Mouse (Mus musculus): Measurements from ENCODE around the gene Insl6. TPM values are rescaled to one million over a fixed set of nuclear protein-coding genes. Genes with fewer than 3 reads are reported as not detected.
A peak's percentile ranks its signal among the peaks of the same experiment; 100 is the strongest.

Insl6 gene
- polyA plus RNA-seq, 1 experiment from 2014 or later: 7.9 TPM

DNA sequence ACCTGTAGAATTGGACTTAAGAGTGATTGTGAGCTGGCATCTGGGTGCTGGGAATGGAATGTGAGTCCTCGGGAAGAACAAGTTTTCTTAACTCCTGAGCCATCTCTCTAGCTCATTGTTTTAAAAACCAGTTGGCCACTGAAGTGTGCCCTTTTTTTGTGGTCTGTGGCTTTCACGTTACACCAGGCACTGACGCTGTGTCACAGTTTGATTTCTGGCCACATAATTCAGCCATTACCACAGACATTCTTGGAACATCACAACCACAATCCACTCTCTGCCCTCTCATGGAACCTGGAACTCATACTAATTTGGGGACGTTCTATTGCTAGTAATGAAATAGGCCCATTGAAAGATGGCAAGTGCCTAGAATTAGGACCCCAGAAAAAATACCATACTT is 15.9 kb upstream of the Insl6 start:
- DNase-seq (ENCODE audit: low spot score) (no peak), ATAC-seq (replicated peaks; ENCODE audit: low FRiP score, low TSS enrichment, low read depth) (no peak)
- Histone ChIP-seq H3K9me3 (ENCODE audit: control insufficient read depth, low read length) (no peaks in the 10 kb centered on the region), H3K4me1 (replicated peaks; ENCODE audit: control insufficient read depth, insufficient read depth, low read length) (no peaks in the 10 kb centered on the region), H3K4me2 (ENCODE audit: low read length) (no peak overlapping the region), H3K27ac (ENCODE audit: low read depth) (no peak overlapping the region), H3K9ac (ENCODE audit: low read length) (no peak overlapping the region), H3K36me3 (ENCODE audit: control insufficient read depth, insufficient read depth, low read length) (no peaks in the 10 kb centered on the region), H3K4me3 (ENCODE audit: low read depth, low read length) (no peak overlapping the region), H3K27me3 (replicated peaks; ENCODE audit: control insufficient read depth, insufficient read depth, low read length) (no peaks in the 10 kb centered on the region)
- 85% methylated on average over 4 of the region's 4 CpGs for WGBS

DNA sequence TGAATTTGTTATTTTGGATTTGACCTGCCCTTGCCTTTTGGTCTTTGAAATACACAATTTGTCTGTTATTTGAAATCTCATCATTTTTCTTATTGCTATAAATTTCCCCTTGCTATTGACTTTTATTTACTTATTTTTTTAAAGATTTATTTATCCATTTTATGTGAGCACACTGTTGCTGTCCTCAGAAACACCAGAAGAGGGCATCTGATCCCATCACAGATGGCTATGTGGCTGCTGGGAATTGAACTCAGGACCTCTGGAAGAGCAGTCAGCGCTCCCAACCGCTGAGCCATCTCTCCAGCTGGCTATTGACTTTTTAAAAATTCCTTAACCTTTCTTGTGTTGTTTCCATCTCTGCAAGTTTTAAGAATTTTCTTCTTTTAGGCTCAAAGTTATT is 11.5 kb upstream of the Insl6 start:
- ATAC-seq (replicated peaks; ENCODE audit: low FRiP score, low TSS enrichment, low read depth): no peak
- no peaks in the 10 kb centered on the region for H3K27me3 ChIP-seq (replicated peaks; ENCODE audit: control insufficient read depth, insufficient read depth, low read length)
- no peak overlapping the region for H3K4me3 ChIP-seq (ENCODE audit: low read depth, low read length)
- no peaks in the 10 kb centered on the region for H3K9me3 ChIP-seq (ENCODE audit: control insufficient read depth, low read length)
- H3K4me2 ChIP-seq (ENCODE audit: low read length): no peak overlapping the region
- H3K27ac ChIP-seq (ENCODE audit: low read depth): no peak overlapping the region
- no peaks in the 10 kb centered on the region for H3K36me3 ChIP-seq (ENCODE audit: control insufficient read depth, insufficient read depth, low read length)
- H3K4me1 ChIP-seq (replicated peaks; ENCODE audit: control insufficient read depth, insufficient read depth, low read length): no peaks in the 10 kb centered on the region; the same call in 1 of the 2 replicates
- 90% methylated on average over 2 of the region's 2 CpGs for WGBS
- DNase-seq (ENCODE audit: low spot score): no peak
- no peak overlapping the region for H3K9ac ChIP-seq (ENCODE audit: low read length)

DNA sequence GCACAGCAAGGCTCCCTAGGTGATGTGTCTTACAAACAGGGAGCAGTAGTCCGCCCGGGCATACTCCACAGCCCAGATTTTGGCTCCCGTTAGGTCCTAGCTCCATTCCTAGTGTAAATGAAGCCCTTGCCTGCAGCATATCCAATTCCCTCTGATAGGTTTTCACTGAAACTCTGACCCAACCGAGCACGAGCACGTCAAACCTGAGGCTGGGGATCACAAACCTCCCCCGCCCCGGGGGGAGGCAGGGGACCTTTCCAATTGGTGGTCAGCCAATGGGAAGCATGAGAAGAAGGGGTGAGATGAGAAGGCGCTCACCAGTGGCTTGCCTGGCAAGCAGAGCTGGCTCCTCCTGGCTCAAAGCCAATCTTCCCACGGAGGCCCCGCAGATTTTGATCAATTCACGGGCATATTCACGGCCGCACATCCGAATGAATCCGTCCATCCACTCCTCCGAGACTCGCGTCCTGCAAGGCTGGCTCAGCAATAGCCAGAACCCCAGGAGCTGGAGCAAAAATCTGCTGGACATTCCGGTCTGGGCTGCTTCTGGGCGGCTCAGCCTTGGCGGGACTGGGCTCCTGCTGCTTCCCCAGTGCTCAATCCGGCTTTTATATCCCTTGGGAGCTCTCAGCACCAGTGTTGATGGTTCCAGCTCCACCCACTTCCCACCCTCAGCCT is 9.1 kb upstream of the Insl6 start, which contains the start of gene Rln1:
TSS of gene Rln1 (minus strand) at position 603 of the 678 bp plus-strand sequence.
- no peaks in the 10 kb centered on the region for H3K9me3 ChIP-seq (ENCODE audit: control insufficient read depth, low read length)
- 3% methylated on average over 23 of the region's 23 CpGs for WGBS
- no peak within 1 kb of the TSS for H3K27ac ChIP-seq (ENCODE audit: low read depth)
- DNase-seq (ENCODE audit: low spot score) (peak; percentile 80), ATAC-seq (replicated peaks; ENCODE audit: low FRiP score, low TSS enrichment, low read depth) (no peak)
- no peaks in the 10 kb centered on the region for H3K36me3 ChIP-seq (ENCODE audit: control insufficient read depth, insufficient read depth, low read length)
- peak within 1 kb of the TSS; percentile 58 for H3K9ac ChIP-seq (ENCODE audit: low read length)
- H3K4me1 ChIP-seq (replicated peaks; ENCODE audit: control insufficient read depth, insufficient read depth, low read length): no peaks in the 10 kb centered on the region; the same call in 1 of the 2 replicates
- H3K27me3 ChIP-seq (replicated peaks; ENCODE audit: control insufficient read depth, insufficient read depth, low read length): no peaks in the 10 kb centered on the region
- peak within 1 kb of the TSS; percentile 37 for H3K4me3 ChIP-seq (ENCODE audit: low read depth, low read length)
- peak within 1 kb of the TSS; percentile 77 for H3K4me2 ChIP-seq (ENCODE audit: low read length)

DNA sequence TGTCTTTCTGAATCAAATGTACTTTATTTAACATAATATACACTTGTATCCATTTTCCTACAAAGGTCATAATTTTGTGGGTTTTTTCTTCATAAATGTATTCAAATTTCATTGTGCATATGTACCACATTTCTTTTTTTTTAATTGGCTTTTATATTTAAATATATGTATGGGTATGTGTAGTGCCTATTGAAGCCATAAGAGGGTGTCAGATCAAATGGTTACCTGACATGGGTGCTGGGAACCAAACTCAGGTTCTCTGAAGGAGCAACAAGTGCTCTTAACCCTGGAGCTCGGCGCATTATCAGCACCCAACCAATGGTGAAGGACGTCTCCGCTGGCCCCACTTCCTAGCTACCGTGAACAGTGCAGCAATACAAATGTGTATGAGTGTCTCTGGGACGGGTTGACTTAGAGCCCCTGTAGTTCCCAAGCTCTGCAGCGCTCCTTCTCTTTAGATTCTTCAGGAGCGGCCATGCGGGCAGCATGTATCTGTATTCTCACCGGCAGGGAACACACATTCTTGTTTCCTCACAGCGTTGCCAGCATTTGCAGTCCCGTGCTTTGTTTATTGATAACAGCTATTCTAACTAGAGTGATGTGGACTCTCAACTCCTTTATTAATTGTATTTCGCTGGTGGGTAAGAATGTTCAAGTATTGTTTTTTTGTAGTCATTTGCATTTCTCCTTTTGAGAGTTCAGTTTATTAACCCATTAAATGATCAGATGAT is 1.8 kb upstream of the Insl6 start:
- Histone ChIP-seq H3K27me3 (replicated peaks; ENCODE audit: control insufficient read depth, insufficient read depth, low read length) (no peaks in the 10 kb centered on the region), H3K9me3 (ENCODE audit: control insufficient read depth, low read length) (no peaks in the 10 kb centered on the region), H3K4me2 (ENCODE audit: low read length) (no peak overlapping the region), H3K36me3 (ENCODE audit: control insufficient read depth, insufficient read depth, low read length) (no peaks in the 10 kb centered on the region), H3K27ac (ENCODE audit: low read depth) (no peak overlapping the region), H3K4me3 (ENCODE audit: low read depth, low read length) (no peak overlapping the region), H3K9ac (ENCODE audit: low read length) (no peak overlapping the region), H3K4me1 (replicated peaks; ENCODE audit: control insufficient read depth, insufficient read depth, low read length) (peaks cover 5% of the 10 kb centered on the region; the same call in 1 of the 2 replicates)
- DNase-seq (ENCODE audit: low spot score): no peak
- WGBS: 87% methylated on average over 13 of the region's 13 CpGs
- ATAC-seq (replicated peaks; ENCODE audit: low FRiP score, low TSS enrichment, low read depth): no peak

DNA sequence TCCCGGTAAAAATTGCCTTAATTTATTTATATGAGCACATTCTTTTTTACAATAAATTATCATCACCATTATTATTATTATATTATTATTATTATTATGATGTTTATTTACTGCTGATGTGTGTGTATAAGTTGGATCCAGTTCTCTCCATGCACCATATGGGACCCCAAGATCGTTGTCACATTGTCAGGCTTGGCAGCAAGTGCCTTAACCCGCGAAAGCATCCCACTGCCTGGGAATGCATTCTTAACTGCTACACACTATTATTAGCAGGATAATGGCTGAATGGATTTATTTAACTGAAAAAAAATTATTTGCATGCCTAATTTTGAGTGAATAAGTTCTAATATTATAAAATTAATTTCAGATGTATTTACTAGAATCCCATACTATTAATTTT is 1.2 kb upstream of the Insl6 start:
- DNase-seq (ENCODE audit: low spot score) (no peak), ATAC-seq (replicated peaks; ENCODE audit: low FRiP score, low TSS enrichment, low read depth) (no peak)
- 91% methylated on average over 4 of the region's 4 CpGs for WGBS
- H3K9ac ChIP-seq (ENCODE audit: low read length): no peak overlapping the region
- H3K4me3 ChIP-seq (ENCODE audit: low read depth, low read length): no peak overlapping the region
- no peaks in the 10 kb centered on the region for H3K36me3 ChIP-seq (ENCODE audit: control insufficient read depth, insufficient read depth, low read length)
- no peaks in the 10 kb centered on the region for H3K27me3 ChIP-seq (replicated peaks; ENCODE audit: control insufficient read depth, insufficient read depth, low read length)
- H3K4me1 ChIP-seq (replicated peaks; ENCODE audit: control insufficient read depth, insufficient read depth, low read length): peaks cover 5% of the 10 kb centered on the region; the same call in 1 of the 2 replicates
- no peak overlapping the region for H3K27ac ChIP-seq (ENCODE audit: low read depth)
- H3K9me3 ChIP-seq (ENCODE audit: control insufficient read depth, low read length): no peaks in the 10 kb centered on the region
- no peak overlapping the region for H3K4me2 ChIP-seq (ENCODE audit: low read length)

DNA sequence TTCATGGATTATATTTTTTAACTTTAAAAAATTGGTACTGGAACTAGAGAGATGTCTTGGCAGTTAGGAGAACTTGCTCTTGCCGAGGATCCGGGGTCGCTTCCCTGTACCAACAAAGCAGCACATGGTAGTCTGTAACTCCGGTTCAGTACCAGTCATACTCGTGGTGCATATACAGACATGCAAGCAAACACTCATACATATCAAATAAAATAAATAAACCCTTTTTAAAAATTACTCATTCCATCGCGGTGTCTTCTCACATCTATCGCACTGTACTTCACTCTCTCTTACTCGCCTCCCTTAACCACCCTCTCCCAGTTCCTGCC is 660 bp upstream of the Insl6 start:
- no peak for DNase-seq (ENCODE audit: low spot score)
- peak overlapping the region; percentile 7; the same call in 1 of the 2 replicates for H3K27ac ChIP-seq (ENCODE audit: low read depth)
- ATAC-seq (replicated peaks; ENCODE audit: low FRiP score, low TSS enrichment, low read depth): no peak
- H3K36me3 ChIP-seq (ENCODE audit: control insufficient read depth, insufficient read depth, low read length): no peaks in the 10 kb centered on the region
- WGBS: 38% methylated on average over 9 of the region's 9 CpGs
- peak overlapping the region; percentile 29 for H3K4me3 ChIP-seq (ENCODE audit: low read depth, low read length)
- H3K9me3 ChIP-seq (ENCODE audit: control insufficient read depth, low read length): no peaks in the 10 kb centered on the region
- H3K4me2 ChIP-seq (ENCODE audit: low read length): peak overlapping the region; percentile 57
- no peaks in the 10 kb centered on the region for H3K27me3 ChIP-seq (replicated peaks; ENCODE audit: control insufficient read depth, insufficient read depth, low read length)
- H3K9ac ChIP-seq (ENCODE audit: low read length): peak overlapping the region; percentile 29; the same call in 1 of the 2 replicates
- peaks cover 5% of the 10 kb centered on the region; the same call in 1 of the 2 replicates for H3K4me1 ChIP-seq (replicated peaks; ENCODE audit: control insufficient read depth, insufficient read depth, low read length)

DNA sequence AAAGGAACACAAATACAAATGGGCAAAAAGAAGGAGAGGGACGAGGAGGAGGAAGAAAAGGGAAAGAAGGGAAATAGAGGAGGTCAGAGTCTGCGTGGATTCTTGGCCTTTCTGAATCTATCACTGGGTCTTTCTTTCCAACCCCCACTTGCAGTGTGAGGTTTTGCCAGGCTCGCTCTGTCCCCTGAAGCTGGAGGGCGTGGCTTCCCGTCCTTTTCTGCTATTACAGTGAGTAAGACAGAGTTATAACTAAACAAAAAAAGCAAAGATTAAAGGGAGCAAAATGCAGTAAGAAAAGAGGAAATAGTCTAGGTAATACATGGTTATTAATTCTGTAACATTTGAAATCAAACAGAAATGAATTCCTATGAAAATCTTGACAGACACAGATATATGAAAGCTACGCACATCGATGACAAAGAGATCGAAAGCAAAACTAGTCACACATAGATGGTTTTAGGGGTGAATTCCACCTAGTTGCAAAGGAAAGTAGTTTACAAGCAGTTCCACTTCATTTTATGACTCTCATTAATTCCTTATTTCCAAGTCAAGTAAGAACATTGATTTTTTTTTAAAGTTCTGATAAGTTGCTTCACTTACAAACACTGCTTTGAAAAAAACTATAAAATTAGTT is 1.6 kb downstream of the Insl6 start:
- Histone ChIP-seq H3K36me3 (ENCODE audit: control insufficient read depth, insufficient read depth, low read length) (no peaks in the 10 kb centered on the region), H3K4me3 (ENCODE audit: low read depth, low read length) (no peak overlapping the region)
- WGBS: 65% methylated on average over 8 of the region's 8 CpGs

DNA sequence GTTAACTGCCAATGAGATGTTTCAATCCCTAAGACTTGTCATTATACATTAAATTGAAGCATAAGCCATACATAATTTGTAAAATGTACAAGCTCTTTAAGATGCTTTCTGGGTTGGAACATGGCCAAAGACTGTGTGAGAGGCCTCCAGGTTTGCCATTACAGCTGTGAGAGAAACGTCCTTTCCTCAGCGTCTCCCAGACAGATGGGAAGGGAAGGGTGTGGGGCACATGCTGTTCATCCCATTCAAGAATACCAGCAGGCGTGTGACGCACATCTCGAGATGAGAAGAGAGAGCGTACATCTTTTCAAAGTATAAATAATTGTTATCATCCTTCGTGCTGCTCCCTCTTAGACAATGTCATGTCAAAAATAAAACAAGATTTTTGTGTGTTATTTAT is 12.5 kb downstream of the Insl6 start:
- H3K27me3 ChIP-seq (replicated peaks; ENCODE audit: control insufficient read depth, insufficient read depth, low read length): no peaks in the 10 kb centered on the region
- H3K4me2 ChIP-seq (ENCODE audit: low read length): no peak overlapping the region
- ATAC-seq (replicated peaks; ENCODE audit: low FRiP score, low TSS enrichment, low read depth) (no peak), DNase-seq (ENCODE audit: low spot score) (no peak)
- WGBS: 70% methylated on average over 7 of the region's 7 CpGs
- peaks cover 13% of the 10 kb centered on the region; the same call in 1 of the 2 replicates for H3K9me3 ChIP-seq (ENCODE audit: control insufficient read depth, low read length)
- no peak overlapping the region for H3K4me3 ChIP-seq (ENCODE audit: low read depth, low read length)
- H3K27ac ChIP-seq (ENCODE audit: low read depth): no peak overlapping the region
- H3K9ac ChIP-seq (ENCODE audit: low read length): no peak overlapping the region
- H3K36me3 ChIP-seq (ENCODE audit: control insufficient read depth, insufficient read depth, low read length): peaks cover 36% of the 10 kb centered on the region
- no peaks in the 10 kb centered on the region for H3K4me1 ChIP-seq (replicated peaks; ENCODE audit: control insufficient read depth, insufficient read depth, low read length)

More for the DNA sequence above, 1.6 kb downstream of the Insl6 start:
- no peak for ATAC-seq (replicated peaks; ENCODE audit: low FRiP score, low TSS enrichment, low read depth)
- Histone ChIP-seq H3K4me2 (ENCODE audit: low read length) (no peak overlapping the region), H3K4me1 (replicated peaks; ENCODE audit: control insufficient read depth, insufficient read depth, low read length) (peaks cover 5% of the 10 kb centered on the region; the same call in 1 of the 2 replicates), H3K27ac (ENCODE audit: low read depth) (no peak overlapping the region), H3K27me3 (replicated peaks; ENCODE audit: control insufficient read depth, insufficient read depth, low read length) (no peaks in the 10 kb centered on the region), H3K9me3 (ENCODE audit: control insufficient read depth, low read length) (no peaks in the 10 kb centered on the region), H3K9ac (ENCODE audit: low read length) (no peak overlapping the region)
- DNase-seq (ENCODE audit: low spot score): no peak
